In the genomic region with DNA sequence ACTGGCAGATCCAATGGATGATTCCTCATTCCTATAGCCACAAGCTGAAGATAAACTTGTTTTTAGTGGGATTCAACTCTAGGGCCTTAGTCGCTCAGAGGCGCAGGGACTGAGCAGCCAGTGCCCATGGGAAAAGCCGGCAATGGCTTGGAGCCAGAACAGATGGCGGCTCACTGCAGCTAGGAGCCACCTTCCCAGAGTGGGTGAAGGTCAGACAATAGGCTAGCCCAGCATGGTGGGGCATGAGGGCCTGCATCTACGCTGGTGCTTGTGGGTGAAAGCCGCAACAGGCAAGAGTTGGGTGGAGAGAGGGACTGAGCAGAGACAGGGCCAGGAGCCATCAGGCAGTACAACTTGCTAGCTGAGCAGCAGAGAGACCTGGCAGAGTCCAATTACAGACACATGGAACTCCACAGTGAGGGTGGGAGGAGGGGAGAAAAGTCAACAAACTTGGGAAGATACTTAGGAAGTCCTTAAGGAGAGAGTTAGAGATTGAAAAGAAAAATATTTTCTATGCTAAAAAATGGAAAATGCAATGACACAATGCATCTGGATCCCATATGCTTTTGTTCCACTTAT, we compare ENCODE assay signal across 11 mouse cellular contexts. TPM values are rescaled to one million over a fixed set of nuclear protein-coding genes. Genes with fewer than 3 reads are reported as not detected.
DNase-seq lines count a peak whose midpoint lies in the region; ATAC-seq and TF ChIP-seq lines count a peak whose summit lies in the region.
"Had no signal": no experiment of that assay in that cellular context is flagged by ENCODE, and none has a peak within 500 bp of the region (broad histone marks: within the 10 kb centered on the region; RNA-seq: fewer than 3 reads in every experiment).

No protein-coding gene starts in this region.

- no peak overlapping the region for H3K27ac ChIP-seq in kidney, postnatal 0 days
- H3K27ac ChIP-seq: neural tube, embryonic 13.5 days had no signal

- no peak overlapping the region for H3K4me2 ChIP-seq in kidney, postnatal 0 days (ENCODE audit: low read length)
- H3K4me2 ChIP-seq: neural tube, embryonic 13.5 days had no signal

- H3K36me3 ChIP-seq in kidney, postnatal 0 days (ENCODE audit: insufficient read depth, low read length), result no peaks in the 10 kb centered on the region
- H3K36me3 ChIP-seq: neural tube, embryonic 13.5 days had no signal

- DNase-seq in kidney, postnatal 0 days (ENCODE audit: low spot score), result peak; percentile 32
- DNase-seq in kidney, postnatal 25 days, result no peak
- DNase-seq in adrenal gland, postnatal 25 days, result peak; percentile 43
- peak; percentile 63 to 67 for DNase-seq in cerebellum, postnatal 36 days
- peak; percentile 29 to 47 for DNase-seq in heart, postnatal 10 days
- DNase-seq in urinary bladder, postnatal 36 days (ENCODE audit: low spot score in 2 of 2), result no peak
- DNase-seq in spleen, adult 12 weeks (ENCODE audit: low spot score), result no peak
- no peak for DNase-seq in left cerebral cortex, postnatal 14 days (ENCODE audit: low spot score in 2 of 2)
- DNase-seq: kidney, adult 2 months; lung, adult 2 months had no signal

- no peaks in the 10 kb centered on the region for H3K9me3 ChIP-seq in kidney, postnatal 0 days (replicated peaks; ENCODE audit: low read length)
- H3K9me3 ChIP-seq: neural tube, embryonic 13.5 days had no signal

- no peak for ATAC-seq in kidney, postnatal 0 days (replicated peaks; ENCODE audit: low FRiP score, low read depth)

- no peaks in the 10 kb centered on the region for H3K4me1 ChIP-seq in kidney, postnatal 0 days (replicated peaks; ENCODE audit: insufficient read depth, low read length)
- H3K4me1 ChIP-seq: neural tube, embryonic 13.5 days had no signal

- TF ChIP-seq CTCF in kidney, postnatal 0 days (IDR thresholded peaks at IDR 0.05; ENCODE audit: low read depth), result no peak

- H3K4me3 ChIP-seq in kidney, postnatal 0 days (replicated peaks; ENCODE audit: low read depth, low read length), result no peak overlapping the region
- H3K4me3 ChIP-seq: neural tube, embryonic 13.5 days had no signal

- H3K27me3 ChIP-seq in kidney, postnatal 0 days (ENCODE audit: insufficient read depth, low read length), result no peaks in the 10 kb centered on the region
- H3K27me3 ChIP-seq: neural tube, embryonic 13.5 days had no signal

- 53% methylated on average over 6 of the region's 6 CpGs for WGBS in kidney, postnatal 0 days

- intact Hi-C loops in heart, postnatal 10 days (cut with DNase I), result no loop called here
- intact Hi-C loops in left cerebral cortex, postnatal 14 days (cut with DNase I), result no loop called here

- no peak overlapping the region for H3K9ac ChIP-seq in kidney, postnatal 0 days (ENCODE audit: low read depth, low read length)
- H3K9ac ChIP-seq: neural tube, embryonic 13.5 days had no signal

RNA-seq across cellular contexts. Expression of gene Zyg11a, which starts 21.5 kb away (rescaled TPM):
- polyA plus RNA-seq in kidney, postnatal 0 days (2015; fragmentation: Nextera tagmentation; extraction: Ambion mirVana), result 0.05 TPM in 1 of 2 replicates, not detected in the other
- 0.36 TPM in 1 of 2 replicates, not detected in the other for total RNA-seq in adrenal gland, postnatal 25 days (2021)
- total RNA-seq in heart, postnatal 10 days (2021), result not detected
- total RNA-seq in left cerebral cortex, postnatal 14 days (2021), result not detected
- polyA plus RNA-seq: neural tube, embryonic 13.5 days had no signal

RNA-seq across cellular contexts. Expression of gene Echdc2, which starts 31.1 kb away (rescaled TPM):
- 41.6 and 44.6 TPM in 2 replicates for polyA plus RNA-seq in kidney, postnatal 0 days (2015; fragmentation: Nextera tagmentation; extraction: Ambion mirVana)
- 31.3 and 33.1 TPM in 2 replicates for total RNA-seq in adrenal gland, postnatal 25 days (2021)
- total RNA-seq in heart, postnatal 10 days (2021), result 10 to 100 TPM; 32.5 to 34.2 TPM
- 1 to 10 TPM; 9.0 to 9.8 TPM for total RNA-seq in left cerebral cortex, postnatal 14 days (2021)

RNA-seq across cellular contexts. Expression of gene Scp2, which starts 51.6 kb away (rescaled TPM):
- 363 and 369 TPM in 2 replicates for polyA plus RNA-seq in kidney, postnatal 0 days (2015; fragmentation: Nextera tagmentation; extraction: Ambion mirVana)
- 245 and 279 TPM in 2 replicates for total RNA-seq in adrenal gland, postnatal 25 days (2021)
- 100 to 1,000 TPM; 189 to 194 TPM for total RNA-seq in heart, postnatal 10 days (2021)
- 10 to 100 TPM; 92.6 to 93.0 TPM for total RNA-seq in left cerebral cortex, postnatal 14 days (2021)

Comparison
In these comparisons a context has a peak if more than half of its experiments do, and no peak if none do; other contexts are left out.
1. DNase-seq: peak in kidney, postnatal 0 days (single experiment), adrenal gland, postnatal 25 days (single experiment), cerebellum, postnatal 36 days (2 of 2) and heart, postnatal 10 days (2 of 2); none in kidney, postnatal 25 days (0 of 2), urinary bladder, postnatal 36 days (0 of 2), spleen, adult 12 weeks (single experiment) and left cerebral cortex, postnatal 14 days (0 of 2).